Mouse (Mus musculus) layer of hippocampus, adult 2 months (tissue): ENCODE measurements around the gene 2810006K23Rik. TPM values are rescaled to one million over a fixed set of nuclear protein-coding genes. Genes with fewer than 3 reads are reported as not detected.
"Not testable (repeated sequence)": the region's sequence is repeated elsewhere in the genome, so short reads cannot be mapped to it uniquely, and the experiment has no call there.

Experiments used
- DNase-seq, 2 experiments: peaks; one replicate each; pipeline ENCODE4 v3.0.0; 2022; ENCODE audit warnings: low spot score in 2 of 2
- H3K27ac ChIP-seq: fragments of 200-600 bp; 2 replicates; pipeline ENCODE4 v1.8.1; 2022
- H3K4me3 ChIP-seq: fragments of 200-600 bp; 2 replicates; pipeline ENCODE4 v1.8.1; 2022; ENCODE audit warnings: mild to moderate bottlenecking
- CTCF ChIP-seq: fragments of 200-600 bp; conservative IDR thresholded peaks from 2 replicates; pipeline ENCODE4 v1.8.1; 2022; ENCODE audit warnings: antibody characterized with exemption, mild to moderate bottlenecking, moderate library complexity
- long read RNA-seq, 2 experiments: library from polyadenylated mRNA; stranded (forward); transcript quantifications; one replicate each; pipeline ENCODE4 v2.0.0; 2021; ENCODE audit warnings: borderline mapping rate in 2 of 2
- total RNA-seq, 2 experiments: library from RNA; stranded (reverse); gene quantifications; 2 replicates each; pipeline ENCODE4 v1.2.3; 2021

2810006K23Rik gene
- total RNA-seq = 10 to 100 TPM; 14.5 to 15.4 TPM
- long read RNA-seq, experiment 1, transcript 2810006K23Rik-201 (3 exons, 1,677 nt) = major isoform, 8 of 10 reads
- long read RNA-seq, experiment 1, partial matches to known transcripts = 0 of 10 reads
- long read RNA-seq, experiment 1, other reads (novel, unspliced or antisense) = 1 of 10 reads
- long read RNA-seq, experiment 2, transcript 2810006K23Rik-201 (3 exons, 1,677 nt) = major isoform, 15 of 16 reads
- long read RNA-seq, experiment 2, partial matches to known transcripts = 0 of 16 reads
- long read RNA-seq, experiment 2, other reads (novel, unspliced or antisense) = 0 of 16 reads

DNA sequence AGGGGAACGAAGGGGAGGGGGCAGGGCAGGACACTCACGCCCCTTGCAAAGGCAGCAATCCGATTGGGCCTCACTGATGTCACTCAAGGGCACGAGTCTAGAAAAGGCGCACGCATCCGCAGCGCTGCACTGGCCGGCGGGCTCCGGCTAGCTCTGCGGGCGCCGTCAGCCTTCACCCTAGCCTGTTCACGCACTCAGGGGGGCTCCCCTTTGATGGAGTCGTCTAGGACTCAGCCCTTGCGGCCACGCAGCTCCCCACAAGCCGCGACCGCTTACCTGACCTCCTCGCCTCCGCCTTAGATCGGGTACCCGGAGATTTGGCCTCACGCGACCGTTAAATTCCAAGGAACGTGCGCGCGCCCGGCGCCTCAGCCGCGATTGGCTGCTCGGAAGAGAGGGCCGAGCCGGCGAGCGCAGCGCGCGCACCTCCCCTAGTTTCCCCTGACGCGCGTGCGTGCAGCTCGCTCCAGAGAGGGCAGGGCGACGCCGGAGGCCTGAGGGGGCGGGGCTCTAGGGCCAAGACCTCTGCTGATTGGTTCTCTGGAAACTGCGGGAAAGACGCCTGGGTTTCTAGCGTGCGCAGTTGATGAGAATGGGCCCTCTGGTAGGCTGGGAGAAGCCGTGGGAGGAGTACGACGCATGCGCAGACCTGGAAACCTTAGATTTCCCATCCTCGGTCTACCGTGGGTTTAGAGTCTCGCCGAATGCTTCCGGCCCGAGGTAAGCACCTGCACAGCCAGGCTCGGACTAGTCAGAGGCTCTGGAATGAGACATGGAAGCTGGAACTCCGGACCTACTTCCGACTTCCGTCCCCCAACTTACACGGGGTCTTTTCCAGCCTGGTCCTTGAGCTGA is at the start of gene 2810006K23Rik, which contains the start of gene Mphosph9:
TSS of gene 2810006K23Rik (plus strand) at position 580 of the 855 bp plus-strand sequence.
TSS of gene Mphosph9 (minus strand) at position 463 of the 855 bp plus-strand sequence.
- DNase-seq = peak; percentile 99 to 100
- Histone ChIP-seq H3K27ac (peak within 1 kb of the TSS; percentile 97), H3K4me3 (peak within 1 kb of the TSS; percentile 68)
- no peak for TF ChIP-seq CTCF

DNA sequence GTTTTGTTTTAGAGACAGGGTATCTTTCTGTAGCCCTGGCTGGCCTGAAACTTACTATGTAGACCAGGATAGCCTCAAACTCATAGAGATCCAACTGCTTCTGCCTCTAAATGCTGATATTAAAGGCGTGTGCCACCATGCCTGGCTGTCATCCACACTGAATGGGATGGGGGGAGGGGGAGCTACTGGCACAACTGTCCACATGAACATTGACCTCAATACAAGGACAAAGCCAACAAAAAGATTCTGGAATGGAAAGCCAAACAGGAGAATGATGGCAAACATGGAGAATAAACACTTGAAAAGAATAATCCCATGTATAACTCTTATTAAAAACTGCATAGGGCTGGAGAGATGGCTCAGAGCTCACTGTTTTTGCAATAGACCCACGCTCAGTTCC is 45.0 kb upstream of the 2810006K23Rik start:
- no peak for TF ChIP-seq CTCF
- H3K27ac ChIP-seq = no peak overlapping the region
- no peak for DNase-seq
- no peak overlapping the region for H3K4me3 ChIP-seq

DNA sequence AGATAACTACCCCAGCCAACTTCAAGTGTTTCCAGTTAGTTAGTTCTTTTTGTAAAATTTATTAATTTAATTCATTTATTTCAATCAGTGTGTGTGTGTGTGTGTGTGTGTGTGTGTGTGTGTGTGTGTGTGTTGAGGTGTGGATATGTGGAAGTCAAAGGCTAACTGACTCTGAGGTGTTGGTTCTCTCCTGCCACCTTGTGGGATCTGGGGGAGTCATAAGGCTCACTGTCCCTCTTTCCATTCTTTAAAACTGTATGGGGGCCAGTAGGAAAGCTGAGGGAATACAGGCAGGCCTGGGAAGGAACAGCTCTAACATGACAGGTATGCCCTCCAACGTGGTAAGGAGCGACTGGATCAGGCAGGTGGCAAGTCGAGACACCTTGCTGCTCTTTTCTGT is 43.6 kb upstream of the 2810006K23Rik start:
- Histone ChIP-seq H3K4me3 (no peak overlapping the region), H3K27ac (no peak overlapping the region)
- no peak for DNase-seq
- TF ChIP-seq CTCF = peak; percentile 42

DNA sequence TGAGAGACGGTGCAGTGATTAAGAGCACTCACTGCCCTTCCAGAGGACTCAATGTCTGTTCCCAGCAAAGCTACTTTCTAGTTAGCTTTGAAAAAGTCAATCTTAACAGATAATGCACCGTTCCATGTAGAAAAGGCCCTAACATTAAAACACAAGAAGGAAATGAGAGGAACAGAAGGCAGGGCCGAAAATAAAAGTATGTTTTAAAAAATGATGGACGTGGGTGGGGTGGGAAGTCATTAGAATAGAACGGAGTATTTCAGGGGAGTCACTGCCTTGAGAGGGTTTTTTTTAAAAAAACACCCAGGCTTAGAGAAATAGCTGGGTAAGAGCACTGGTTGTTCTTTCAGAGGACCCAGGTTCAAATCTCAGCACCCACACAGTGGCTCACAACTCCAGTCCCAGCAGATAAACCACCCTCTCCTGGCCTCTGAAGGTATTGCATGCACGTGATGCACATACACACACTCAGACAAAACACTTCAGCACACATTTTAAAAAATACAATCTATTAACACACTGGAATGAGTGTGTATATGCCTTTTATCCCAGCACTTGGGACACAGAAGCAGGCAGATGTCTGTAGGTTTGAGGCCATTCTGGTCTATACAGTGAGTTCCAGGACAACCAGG is 40.2 kb upstream of the 2810006K23Rik start:
- H3K4me3 ChIP-seq = no peak overlapping the region
- no peak overlapping the region for H3K27ac ChIP-seq
- peak; percentile 54 for TF ChIP-seq CTCF
- no peak for DNase-seq

DNA sequence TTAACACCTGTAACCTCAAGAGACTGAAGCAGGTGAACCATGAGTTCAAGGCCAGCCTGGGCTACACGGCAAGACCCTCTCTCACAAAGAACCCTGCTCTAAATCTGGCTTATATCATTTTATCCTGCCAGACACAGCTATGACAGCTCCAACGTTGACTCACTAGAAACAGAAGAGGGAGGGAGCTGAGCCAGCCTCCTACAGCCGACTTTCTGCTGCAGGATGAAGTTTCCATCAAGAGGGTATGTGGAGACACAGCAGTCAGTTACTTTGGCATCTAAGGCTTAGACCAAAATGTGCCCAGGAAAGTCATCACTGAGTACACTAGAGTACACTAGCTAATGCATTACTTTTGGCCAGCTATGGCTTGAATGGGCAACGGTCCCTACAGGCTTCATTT is 37.7 kb upstream of the 2810006K23Rik start:
- H3K27ac ChIP-seq = no peak overlapping the region

DNA sequence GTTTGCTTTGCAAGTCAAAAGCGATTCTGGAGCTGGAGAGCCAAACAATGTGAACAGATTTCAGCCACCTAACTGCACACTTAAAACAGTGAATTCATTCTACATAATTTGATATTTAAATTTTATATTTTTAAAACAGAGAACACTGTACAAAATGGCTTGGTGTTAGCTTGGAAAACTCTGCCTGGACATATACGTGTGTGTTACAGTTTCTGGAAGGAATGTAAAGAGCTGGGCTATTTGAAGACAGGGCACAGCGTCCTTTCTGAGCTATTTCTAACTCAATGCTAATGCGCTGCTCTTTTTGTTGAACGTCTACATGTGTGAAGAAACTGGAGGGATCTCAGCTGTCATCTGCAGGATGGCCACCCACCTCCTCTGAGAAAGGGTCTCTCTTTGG is 33.9 kb upstream of the 2810006K23Rik start:
- TF ChIP-seq CTCF = no peak
- no peak overlapping the region for H3K27ac ChIP-seq
- H3K4me3 ChIP-seq = no peak overlapping the region
- DNase-seq = no peak

More for the DNA sequence above, 37.7 kb upstream of the 2810006K23Rik start:
- no peak for TF ChIP-seq CTCF
- DNase-seq = peak in 1 of 2 experiments; percentile 13
- no peak overlapping the region for H3K4me3 ChIP-seq

DNA sequence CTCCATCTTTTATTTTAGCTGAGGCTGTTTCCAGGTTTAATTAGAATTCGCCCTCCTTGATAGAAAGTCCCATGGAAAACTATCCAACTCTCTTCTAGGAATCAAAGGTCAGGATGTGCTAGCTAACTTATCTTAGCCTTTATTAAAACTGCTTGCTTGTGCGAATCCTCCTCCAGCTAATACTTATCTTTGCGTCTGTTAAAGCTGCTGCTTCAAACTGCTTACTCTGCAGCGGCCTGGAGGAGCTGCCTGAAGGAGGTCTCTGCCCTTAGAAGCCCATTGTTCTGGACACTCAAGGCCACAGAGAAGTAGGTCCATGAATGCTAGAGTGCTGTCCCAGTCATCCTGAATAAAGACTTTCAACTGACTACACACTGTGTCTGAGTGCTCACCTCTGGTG is 31.4 kb upstream of the 2810006K23Rik start:
- DNase-seq = no peak
- Histone ChIP-seq H3K27ac (no peak overlapping the region), H3K4me3 (no peak overlapping the region)
- no peak for TF ChIP-seq CTCF

DNA sequence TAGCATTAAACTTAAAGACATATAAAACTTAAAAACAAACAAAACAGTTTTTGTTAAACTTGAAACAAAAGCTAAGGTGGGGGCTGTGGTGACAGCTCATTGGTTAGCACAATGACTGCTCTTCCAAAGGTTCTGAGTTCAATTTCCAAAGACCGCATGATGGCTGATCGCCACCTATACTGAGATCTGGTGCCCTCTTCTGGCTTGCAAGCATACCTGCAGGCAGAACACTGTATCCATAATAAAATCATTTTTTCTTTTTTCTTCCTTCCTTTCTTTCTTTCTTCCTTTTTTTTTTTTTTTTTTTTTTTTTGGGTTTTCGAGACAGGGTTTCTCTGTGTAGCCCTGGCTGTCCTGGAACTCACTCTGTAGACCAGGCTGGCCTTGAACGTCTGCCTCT is 28.6 kb upstream of the 2810006K23Rik start:
- not testable (repeated sequence) for H3K4me3 ChIP-seq, DNase-seq, H3K27ac ChIP-seq
- TF ChIP-seq CTCF = peak; percentile 77

DNA sequence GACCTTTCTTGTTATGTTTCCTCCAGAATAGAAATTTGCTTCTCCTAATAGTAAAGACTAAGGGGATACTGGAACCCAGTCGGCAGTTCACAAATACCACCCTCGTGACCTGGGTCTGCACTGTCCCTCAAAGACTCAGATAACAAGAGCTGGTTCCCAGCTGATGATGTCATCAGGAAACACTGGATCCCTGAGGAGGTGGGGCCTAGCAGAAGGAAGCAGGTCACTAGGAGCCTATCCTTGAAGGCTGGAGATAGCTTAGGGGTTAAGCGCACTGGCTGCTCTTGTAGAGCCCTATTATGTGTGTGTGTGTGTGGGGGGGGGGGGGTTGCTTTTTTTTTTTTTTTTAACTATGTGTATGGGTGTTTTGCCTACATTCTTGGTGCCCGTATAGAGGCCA is 27.8 kb upstream of the 2810006K23Rik start:
- TF ChIP-seq CTCF = no peak
- DNase-seq = no peak
- H3K4me3 ChIP-seq = no peak overlapping the region
- no peak overlapping the region for H3K27ac ChIP-seq

DNA sequence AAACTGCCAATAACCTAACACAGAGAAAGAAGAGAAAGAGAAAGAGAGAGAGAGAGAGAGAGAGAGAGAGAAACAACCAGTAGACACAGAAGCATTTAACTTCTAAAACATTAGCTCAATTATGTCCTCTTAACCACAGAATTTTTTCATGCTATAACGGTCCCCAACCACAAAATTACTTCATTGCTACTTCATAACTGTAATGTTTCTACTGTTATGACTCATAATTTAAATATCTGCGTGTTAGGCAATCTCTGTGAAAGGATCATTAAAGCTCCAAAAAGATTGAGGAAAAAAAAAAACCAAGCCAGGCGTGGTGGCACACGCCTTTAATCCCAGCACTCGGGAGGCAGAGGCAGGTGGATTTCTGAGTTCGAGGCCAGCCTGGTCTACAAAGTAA is 25.0 kb upstream of the 2810006K23Rik start:
- not testable (repeated sequence) for DNase-seq, H3K27ac ChIP-seq, H3K4me3 ChIP-seq

DNA sequence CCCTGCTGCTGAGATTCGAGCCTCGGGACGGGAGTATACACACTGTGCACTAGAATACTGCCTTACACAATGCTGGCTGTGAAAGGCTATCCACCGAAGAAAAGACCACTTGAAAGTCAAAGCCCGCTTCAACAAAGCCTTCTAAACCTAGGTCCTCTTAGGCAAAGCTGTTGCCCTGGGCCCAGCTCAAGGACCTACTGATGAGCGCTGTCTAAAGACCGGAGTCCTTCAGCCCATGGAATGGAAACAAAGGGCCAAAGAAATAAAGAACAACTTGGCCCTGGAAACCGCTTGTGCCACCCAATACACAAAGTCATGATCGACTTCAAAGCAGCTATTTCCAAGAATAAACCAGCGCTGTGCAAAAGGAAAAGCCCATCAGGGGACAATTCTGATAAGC is 18.7 kb upstream of the 2810006K23Rik start:
- no peak overlapping the region for H3K4me3 ChIP-seq
- no peak for DNase-seq
- TF ChIP-seq CTCF = no peak
- no peak overlapping the region for H3K27ac ChIP-seq

DNA sequence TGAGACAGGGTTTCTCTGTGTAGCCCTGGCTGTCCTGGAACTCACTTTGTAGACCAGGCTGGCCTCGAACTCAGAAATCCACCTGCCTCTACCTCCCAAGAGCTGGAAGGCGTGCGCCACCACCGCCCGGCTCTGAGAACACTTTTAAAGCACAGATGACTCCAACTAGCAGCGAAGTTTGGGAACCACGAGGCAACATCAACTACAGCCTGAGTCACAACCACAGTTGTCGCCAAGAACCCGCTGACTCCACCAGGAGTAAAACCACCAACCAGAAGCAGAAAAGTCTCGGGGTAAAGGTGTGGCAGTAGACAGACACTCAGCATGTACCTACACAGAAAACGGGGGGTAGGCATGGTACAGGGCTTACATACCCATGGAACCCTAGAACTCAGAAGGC is 17.8 kb upstream of the 2810006K23Rik start:
- DNase-seq = no peak
- TF ChIP-seq CTCF = no peak
- Histone ChIP-seq H3K4me3 (no peak overlapping the region), H3K27ac (no peak overlapping the region)

DNA sequence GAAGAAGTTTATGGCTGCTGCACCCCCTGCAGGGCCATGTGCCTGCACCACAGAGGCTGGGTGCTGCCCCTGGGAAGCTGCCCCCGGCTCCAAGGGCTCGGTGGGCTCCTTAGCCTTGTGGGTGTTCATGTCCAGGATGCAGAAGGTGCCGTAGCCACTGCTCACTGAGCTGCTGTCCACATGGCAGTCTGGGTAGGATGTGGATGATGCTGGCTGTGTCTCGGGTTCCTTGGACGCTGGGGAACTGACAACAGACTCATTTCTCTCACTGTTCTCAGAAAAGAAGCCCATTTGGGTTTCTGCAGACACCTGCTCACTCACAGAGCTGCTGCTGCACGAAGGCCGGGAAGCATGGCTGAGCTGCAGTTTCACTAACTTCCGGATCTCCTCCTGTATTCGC is 12.4 kb upstream of the 2810006K23Rik start:
- no peak for TF ChIP-seq CTCF
- Histone ChIP-seq H3K27ac (no peak overlapping the region), H3K4me3 (no peak overlapping the region)
- DNase-seq = no peak
